Mouse (Mus musculus) lung, adult 2 months (tissue): Measurements from ENCODE around the gene Ndufs8.
A peak's percentile ranks its signal among the peaks of the same experiment; 100 is the strongest.

ENCODE experiments used
- CTCF ChIP-seq: fragments of 200-500 bp; IDR thresholded peaks from 2 replicates; pipeline ENCODE4 v1.5.1; 2011; ENCODE audit warnings: mild to moderate bottlenecking, low read length, control low read depth; ENCODE audit not compliant: insufficient read depth
- POLR2A ChIP-seq: fragments of 200-500 bp; IDR thresholded peaks from 2 replicates; pipeline ENCODE4 v1.6.1; 2011; ENCODE audit warnings: low read depth, mild to moderate bottlenecking, control low read depth, low read length, borderline replicate concordance; ENCODE audit errors: extremely low read depth

DNA sequence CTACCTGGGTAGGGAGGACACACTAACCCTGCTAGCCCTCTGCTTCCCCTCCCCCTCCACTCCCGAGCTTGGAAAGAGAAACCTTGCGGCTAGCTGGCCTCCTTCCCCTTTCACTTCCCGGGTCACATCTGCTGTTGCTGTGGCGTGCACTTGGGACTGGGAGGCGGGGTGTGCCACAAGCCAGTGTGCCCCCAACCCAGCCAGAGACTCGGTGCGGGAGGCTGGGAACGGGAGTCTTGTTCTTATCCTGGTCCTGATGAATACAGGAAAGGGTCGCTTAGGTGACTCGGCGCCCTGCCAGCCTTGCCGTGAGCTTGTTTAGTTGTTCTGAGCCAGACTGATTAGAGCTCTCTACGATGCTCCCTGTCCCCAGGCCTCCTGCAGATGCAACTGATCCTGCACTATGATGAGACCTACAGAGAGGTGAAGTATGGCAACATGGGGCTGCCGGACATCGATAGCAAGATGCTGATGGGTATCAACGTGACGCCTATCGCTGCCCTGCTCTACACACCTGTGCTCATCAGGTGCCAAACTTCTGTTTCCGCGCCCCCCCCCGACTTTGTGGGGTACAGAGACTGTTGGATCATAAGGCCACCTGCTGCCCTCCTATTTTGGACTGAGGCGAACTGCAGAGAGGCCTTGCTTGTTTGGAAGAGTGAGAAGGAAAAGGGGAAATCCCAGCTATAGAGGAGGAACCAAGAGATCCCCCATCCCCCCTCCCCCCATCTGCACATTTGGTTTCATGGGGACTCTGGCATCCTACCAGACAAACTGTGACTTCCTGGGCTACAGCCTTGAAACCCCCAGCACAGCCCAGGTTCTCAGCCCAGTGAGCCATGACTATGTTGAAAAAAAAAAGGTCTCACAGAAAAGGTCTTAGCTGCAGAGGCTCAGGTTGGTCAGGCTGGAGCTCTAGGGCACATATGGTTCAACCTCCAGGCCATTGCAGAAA, 23.6 kb upstream of the Ndufs8 start:
- no peak for TF ChIP-seq CTCF
- TF ChIP-seq POLR2A = peak; percentile 55; the same call in 1 of the 2 replicates
